Mouse (Mus musculus): ENCODE measurements around the gene Tulp4. TPM values are rescaled to one million over a fixed set of nuclear protein-coding genes. Genes with fewer than 3 reads are reported as not detected.

The Tulp4 gene
- polyA plus RNA-seq, 1 experiment from 2014 or later, result 100 TPM

- H3K27ac ChIP-seq (ENCODE audit: low read length), result no peak overlapping the region
- H3K9me3 ChIP-seq (ENCODE audit: control insufficient read depth, low read depth, low read length), result no peaks in the 10 kb centered on the region
- no peaks in the 10 kb centered on the region for H3K27me3 ChIP-seq (ENCODE audit: control insufficient read depth, insufficient read depth, low read length)
- no peak overlapping the region for H3K4me2 ChIP-seq (replicated peaks; ENCODE audit: low read depth, low read length)
- no peak overlapping the region for H3K4me3 ChIP-seq (ENCODE audit: low read depth, low read length)
- no peak overlapping the region for H3K9ac ChIP-seq (replicated peaks; ENCODE audit: low read depth, low read length)
- H3K4me1 ChIP-seq (ENCODE audit: control insufficient read depth, insufficient read depth, low read length), result no peaks in the 10 kb centered on the region
- WGBS, result 70% methylated on average over 9 of the region's 9 CpGs
- ATAC-seq (ENCODE audit: insufficient number of reproducible peaks, insufficient read depth, low FRiP score, low read depth), result no peak
- H3K36me3 ChIP-seq (ENCODE audit: control insufficient read depth, insufficient read depth, low read length), result no peaks in the 10 kb centered on the region; the same call in 1 of the 2 replicates
Measured at GRCm38 (mm10) chr17:6161916-6162315, 55.7 kb downstream of the Tulp4 start.

GRCm38 (mm10) chr17:6162761-6163160, 56.5 kb downstream of the Tulp4 start:
- WGBS, result 79% methylated on average over 1 of the region's 1 CpGs
- Histone ChIP-seq H3K9me3 (ENCODE audit: control insufficient read depth, low read depth, low read length) (no peaks in the 10 kb centered on the region), H3K36me3 (ENCODE audit: control insufficient read depth, insufficient read depth, low read length) (no peaks in the 10 kb centered on the region; the same call in 1 of the 2 replicates), H3K4me2 (replicated peaks; ENCODE audit: low read depth, low read length) (no peak overlapping the region), H3K27ac (ENCODE audit: low read length) (no peak overlapping the region), H3K4me3 (ENCODE audit: low read depth, low read length) (no peak overlapping the region), H3K27me3 (ENCODE audit: control insufficient read depth, insufficient read depth, low read length) (no peaks in the 10 kb centered on the region), H3K9ac (replicated peaks; ENCODE audit: low read depth, low read length) (no peak overlapping the region), H3K4me1 (ENCODE audit: control insufficient read depth, insufficient read depth, low read length) (no peaks in the 10 kb centered on the region)
- ATAC-seq (ENCODE audit: insufficient number of reproducible peaks, insufficient read depth, low FRiP score, low read depth), result no peak

GRCm38 (mm10) chr17:6164911-6165310, 58.7 kb downstream of the Tulp4 start:
- Histone ChIP-seq H3K36me3 (ENCODE audit: control insufficient read depth, insufficient read depth, low read length) (no peaks in the 10 kb centered on the region; the same call in 1 of the 2 replicates), H3K4me2 (replicated peaks; ENCODE audit: low read depth, low read length) (no peak overlapping the region), H3K27ac (ENCODE audit: low read length) (no peak overlapping the region), H3K4me3 (ENCODE audit: low read depth, low read length) (no peak overlapping the region), H3K4me1 (ENCODE audit: control insufficient read depth, insufficient read depth, low read length) (no peaks in the 10 kb centered on the region), H3K27me3 (ENCODE audit: control insufficient read depth, insufficient read depth, low read length) (no peaks in the 10 kb centered on the region), H3K9ac (replicated peaks; ENCODE audit: low read depth, low read length) (no peak overlapping the region), H3K9me3 (ENCODE audit: control insufficient read depth, low read depth, low read length) (no peaks in the 10 kb centered on the region)
- WGBS, result 49% methylated on average over 4 of the region's 4 CpGs
- ATAC-seq (ENCODE audit: insufficient number of reproducible peaks, insufficient read depth, low FRiP score, low read depth), result no peak

DNA sequence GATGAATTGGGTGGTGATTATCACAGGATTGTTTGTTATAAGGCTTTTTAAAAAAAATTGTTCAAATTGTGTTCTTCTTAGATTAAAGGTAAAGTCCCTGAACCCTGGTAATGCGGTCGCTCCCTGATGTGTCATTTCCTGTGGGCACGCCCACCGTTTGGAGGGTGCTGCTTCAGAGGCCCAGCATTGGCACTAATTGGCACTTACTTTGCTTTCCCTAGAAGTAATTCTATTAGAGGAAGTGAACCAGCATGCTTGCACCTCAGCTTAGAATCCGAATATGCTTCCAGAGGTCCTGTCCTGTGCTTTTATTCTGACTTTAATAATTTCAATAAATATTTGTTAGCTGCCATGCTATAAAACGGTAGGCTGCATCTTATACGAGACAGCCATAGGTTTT, 66.2 kb downstream of the Tulp4 start:
- no peak overlapping the region for H3K27ac ChIP-seq (ENCODE audit: low read length)

GRCm38 (mm10) chr17:6172926-6173690, 66.9 kb downstream of the Tulp4 start:
- Histone ChIP-seq H3K4me2 (replicated peaks; ENCODE audit: low read depth, low read length) (no peak overlapping the region), H3K36me3 (ENCODE audit: control insufficient read depth, insufficient read depth, low read length) (peaks cover 2% of the 10 kb centered on the region; the same call in 1 of the 2 replicates), H3K27me3 (ENCODE audit: control insufficient read depth, insufficient read depth, low read length) (no peaks in the 10 kb centered on the region), H3K9me3 (ENCODE audit: control insufficient read depth, low read depth, low read length) (no peaks in the 10 kb centered on the region; the same call in 1 of the 2 replicates), H3K9ac (replicated peaks; ENCODE audit: low read depth, low read length) (no peak overlapping the region), H3K4me1 (ENCODE audit: control insufficient read depth, insufficient read depth, low read length) (no peaks in the 10 kb centered on the region), H3K27ac (ENCODE audit: low read length) (0 out of 2 replicates have a peak overlapping the region, but pooled peaks have one; percentile 1), H3K4me3 (ENCODE audit: low read depth, low read length) (no peak overlapping the region)
- 62% methylated on average over 5 of the region's 5 CpGs for WGBS
- peak; percentile 63; the same call in 1 of the 2 replicates for ATAC-seq (ENCODE audit: insufficient number of reproducible peaks, insufficient read depth, low FRiP score, low read depth)

More for the DNA sequence above, 66.2 kb downstream of the Tulp4 start:
- Histone ChIP-seq H3K9ac (replicated peaks; ENCODE audit: low read depth, low read length) (no peak overlapping the region), H3K4me2 (replicated peaks; ENCODE audit: low read depth, low read length) (no peak overlapping the region), H3K4me1 (ENCODE audit: control insufficient read depth, insufficient read depth, low read length) (no peaks in the 10 kb centered on the region), H3K9me3 (ENCODE audit: control insufficient read depth, low read depth, low read length) (no peaks in the 10 kb centered on the region; the same call in 1 of the 2 replicates), H3K36me3 (ENCODE audit: control insufficient read depth, insufficient read depth, low read length) (peaks cover 2% of the 10 kb centered on the region; the same call in 1 of the 2 replicates), H3K4me3 (ENCODE audit: low read depth, low read length) (no peak overlapping the region), H3K27me3 (ENCODE audit: control insufficient read depth, insufficient read depth, low read length) (no peaks in the 10 kb centered on the region)
- 70% methylated on average over 7 of the region's 7 CpGs for WGBS
- no peak for ATAC-seq (ENCODE audit: insufficient number of reproducible peaks, insufficient read depth, low FRiP score, low read depth)

- H3K27me3 ChIP-seq (ENCODE audit: control insufficient read depth, insufficient read depth, low read length), result no peaks in the 10 kb centered on the region
- H3K4me3 ChIP-seq (ENCODE audit: low read depth, low read length), result no peak overlapping the region
- H3K9ac ChIP-seq (replicated peaks; ENCODE audit: low read depth, low read length), result no peak overlapping the region
- no peak overlapping the region for H3K4me2 ChIP-seq (replicated peaks; ENCODE audit: low read depth, low read length)
- WGBS, result 71% methylated on average over 1 of the region's 1 CpGs
- ATAC-seq (ENCODE audit: insufficient number of reproducible peaks, insufficient read depth, low FRiP score, low read depth), result no peak
- peaks cover 2% of the 10 kb centered on the region; the same call in 1 of the 2 replicates for H3K36me3 ChIP-seq (ENCODE audit: control insufficient read depth, insufficient read depth, low read length)
- H3K9me3 ChIP-seq (ENCODE audit: control insufficient read depth, low read depth, low read length), result no peaks in the 10 kb centered on the region; the same call in 1 of the 2 replicates
- H3K4me1 ChIP-seq (ENCODE audit: control insufficient read depth, insufficient read depth, low read length), result no peaks in the 10 kb centered on the region
- H3K27ac ChIP-seq (ENCODE audit: low read length), result no peak overlapping the region
Measured at GRCm38 (mm10) chr17:6174574-6174973, 68.3 kb downstream of the Tulp4 start.

GRCm38 (mm10) chr17:6178564-6179267, 72.5 kb downstream of the Tulp4 start:
- no peaks in the 10 kb centered on the region; the same call in 1 of the 2 replicates for H3K9me3 ChIP-seq (ENCODE audit: control insufficient read depth, low read depth, low read length)
- H3K9ac ChIP-seq (replicated peaks; ENCODE audit: low read depth, low read length), result no peak overlapping the region
- H3K36me3 ChIP-seq (ENCODE audit: control insufficient read depth, insufficient read depth, low read length), result peaks cover 2% of the 10 kb centered on the region; the same call in 1 of the 2 replicates
- no peak overlapping the region for H3K4me2 ChIP-seq (replicated peaks; ENCODE audit: low read depth, low read length)
- ATAC-seq (ENCODE audit: insufficient number of reproducible peaks, insufficient read depth, low FRiP score, low read depth), result no peak
- 83% methylated on average over 6 of the region's 6 CpGs for WGBS
- no peak overlapping the region for H3K27ac ChIP-seq (ENCODE audit: low read length)
- H3K4me3 ChIP-seq (ENCODE audit: low read depth, low read length), result no peak overlapping the region
- no peaks in the 10 kb centered on the region for H3K4me1 ChIP-seq (ENCODE audit: control insufficient read depth, insufficient read depth, low read length)
- H3K27me3 ChIP-seq (ENCODE audit: control insufficient read depth, insufficient read depth, low read length), result no peaks in the 10 kb centered on the region

DNA sequence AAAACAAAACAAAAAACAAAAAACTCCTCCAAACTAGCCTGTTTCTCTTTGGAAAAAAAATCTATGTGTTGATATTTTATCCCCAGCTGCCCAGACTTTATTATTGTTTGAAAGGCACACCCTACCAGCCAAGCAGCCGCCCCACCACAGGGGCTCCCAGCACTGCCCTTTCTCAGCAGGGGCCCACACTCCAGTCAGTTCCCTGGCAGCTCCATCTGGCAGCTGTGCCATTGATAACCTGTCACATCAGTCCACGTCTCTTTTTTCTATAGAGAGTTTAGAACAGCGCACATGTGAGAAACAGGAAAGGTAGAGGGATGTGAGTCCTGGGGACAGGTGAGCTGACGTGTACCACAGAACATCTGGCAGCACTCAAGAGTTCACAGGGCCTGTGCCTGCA, 73.2 kb downstream of the Tulp4 start:
- 65% methylated on average over 4 of the region's 4 CpGs for WGBS
- Histone ChIP-seq H3K9me3 (ENCODE audit: control insufficient read depth, low read depth, low read length) (no peaks in the 10 kb centered on the region; the same call in 1 of the 2 replicates), H3K4me3 (ENCODE audit: low read depth, low read length) (no peak overlapping the region), H3K27ac (ENCODE audit: low read length) (no peak overlapping the region), H3K27me3 (ENCODE audit: control insufficient read depth, insufficient read depth, low read length) (no peaks in the 10 kb centered on the region), H3K4me2 (replicated peaks; ENCODE audit: low read depth, low read length) (no peak overlapping the region), H3K9ac (replicated peaks; ENCODE audit: low read depth, low read length) (no peak overlapping the region), H3K4me1 (ENCODE audit: control insufficient read depth, insufficient read depth, low read length) (no peaks in the 10 kb centered on the region), H3K36me3 (ENCODE audit: control insufficient read depth, insufficient read depth, low read length) (peaks cover 2% of the 10 kb centered on the region; the same call in 1 of the 2 replicates)
- no peak for ATAC-seq (ENCODE audit: insufficient number of reproducible peaks, insufficient read depth, low FRiP score, low read depth)
